Mouse (Mus musculus): ENCODE results near the gene Cib1.

The Cib1 gene

DNA sequence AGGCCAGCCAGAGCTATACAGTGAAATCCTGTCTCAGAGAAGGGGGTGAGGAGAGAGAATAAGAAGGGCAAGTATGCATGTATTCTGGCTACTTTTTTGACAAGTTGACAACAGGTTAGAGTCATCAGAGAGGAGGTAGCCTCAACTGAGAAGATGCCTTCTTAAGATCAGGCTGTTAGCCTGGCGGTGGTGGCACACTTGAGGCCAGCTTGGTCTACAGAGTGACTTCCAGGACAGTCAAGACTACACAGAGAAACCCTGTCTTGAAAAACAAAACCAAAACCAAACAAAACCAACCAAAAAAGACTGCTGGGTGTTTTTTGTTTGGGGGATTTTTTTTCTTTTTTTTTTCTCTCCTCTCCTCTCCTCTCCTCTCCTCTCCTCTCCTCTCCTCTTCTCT lies 49.1 kb downstream of the Cib1 start:
- Histone ChIP-seq H3K36me3 (ENCODE audit: insufficient read depth, low read length) (no peaks in the 10 kb centered on the region), H3K27me3 (ENCODE audit: insufficient read depth, low read length) (no peaks in the 10 kb centered on the region), H3K9me3 (ENCODE audit: low read length) (no peaks in the 10 kb centered on the region), H3K4me3 (replicated peaks; ENCODE audit: low read length) (no peak overlapping the region), H3K4me1 (replicated peaks; ENCODE audit: low read depth, low read length) (peaks cover 62% of the 10 kb centered on the region)
- TF ChIP-seq POU5F1 (IDR thresholded peaks at IDR 0.05; ENCODE audit: borderline replicate concordance, low read length): no peak
- no peak for TF ChIP-seq CTCF (conservative IDR thresholded peaks at IDR 0.05; ENCODE audit: low read length)
- TF ChIP-seq NANOG (IDR thresholded peaks at IDR 0.05; ENCODE audit: borderline replicate concordance, low read length): no peak

DNA sequence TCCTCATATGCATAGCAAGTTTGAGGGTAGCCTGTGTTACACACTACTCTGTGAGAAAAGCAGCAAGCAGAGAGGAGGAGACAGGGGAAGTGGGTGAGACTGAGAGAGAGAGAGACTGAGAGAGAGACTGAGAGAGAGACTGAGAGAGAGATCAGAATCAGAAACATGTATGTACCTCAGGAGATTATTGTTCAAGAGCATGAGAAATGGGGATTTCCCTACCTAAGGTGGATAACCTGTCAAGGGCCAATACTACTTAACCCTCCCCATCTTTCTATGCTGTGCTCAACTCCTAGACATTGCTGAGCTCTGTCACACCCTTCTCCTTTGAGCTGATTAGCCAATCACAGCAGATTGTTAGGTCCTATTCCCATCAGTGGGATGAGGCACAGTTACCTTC lies 50.5 kb downstream of the Cib1 start:
- Histone ChIP-seq H3K4me1 (replicated peaks; ENCODE audit: low read depth, low read length) (peaks cover 54% of the 10 kb centered on the region), H3K9me3 (ENCODE audit: low read length) (no peaks in the 10 kb centered on the region), H3K36me3 (ENCODE audit: insufficient read depth, low read length) (no peaks in the 10 kb centered on the region), H3K27me3 (ENCODE audit: insufficient read depth, low read length) (no peaks in the 10 kb centered on the region), H3K4me3 (replicated peaks; ENCODE audit: low read length) (no peak overlapping the region)
- TF ChIP-seq NANOG (IDR thresholded peaks at IDR 0.05; ENCODE audit: borderline replicate concordance, low read length) (no peak), POU5F1 (IDR thresholded peaks at IDR 0.05; ENCODE audit: borderline replicate concordance, low read length) (no peak), CTCF (conservative IDR thresholded peaks at IDR 0.05; ENCODE audit: low read length) (no peak)

DNA sequence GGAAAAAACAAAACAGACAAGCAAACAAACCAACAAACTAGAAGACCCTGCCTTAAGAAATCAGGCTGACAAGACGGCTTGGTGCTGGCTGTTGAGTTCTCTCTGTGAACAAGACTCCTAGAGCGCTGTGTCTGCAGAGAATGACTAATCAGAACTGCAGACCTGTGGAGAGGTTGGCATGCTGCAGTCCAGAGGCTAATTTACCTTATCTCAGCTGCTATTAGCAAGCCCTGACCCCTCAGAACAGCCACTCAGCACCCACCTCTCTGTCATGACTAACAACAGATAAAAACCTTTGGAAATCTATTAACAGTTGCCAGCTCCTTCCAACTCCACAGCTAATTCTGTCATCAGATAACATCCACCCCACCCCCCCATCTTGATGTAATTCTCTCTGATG lies 51.5 kb downstream of the Cib1 start:
- no peak for TF ChIP-seq NANOG (IDR thresholded peaks at IDR 0.05; ENCODE audit: borderline replicate concordance, low read length)
- no peak for TF ChIP-seq CTCF (conservative IDR thresholded peaks at IDR 0.05; ENCODE audit: low read length)
- TF ChIP-seq POU5F1 (IDR thresholded peaks at IDR 0.05; ENCODE audit: borderline replicate concordance, low read length): no peak
- Histone ChIP-seq H3K4me1 (replicated peaks; ENCODE audit: low read depth, low read length) (peaks cover 49% of the 10 kb centered on the region), H3K27me3 (ENCODE audit: insufficient read depth, low read length) (no peaks in the 10 kb centered on the region), H3K9me3 (ENCODE audit: low read length) (no peaks in the 10 kb centered on the region), H3K4me3 (replicated peaks; ENCODE audit: low read length) (no peak overlapping the region), H3K36me3 (ENCODE audit: insufficient read depth, low read length) (no peaks in the 10 kb centered on the region)

DNA sequence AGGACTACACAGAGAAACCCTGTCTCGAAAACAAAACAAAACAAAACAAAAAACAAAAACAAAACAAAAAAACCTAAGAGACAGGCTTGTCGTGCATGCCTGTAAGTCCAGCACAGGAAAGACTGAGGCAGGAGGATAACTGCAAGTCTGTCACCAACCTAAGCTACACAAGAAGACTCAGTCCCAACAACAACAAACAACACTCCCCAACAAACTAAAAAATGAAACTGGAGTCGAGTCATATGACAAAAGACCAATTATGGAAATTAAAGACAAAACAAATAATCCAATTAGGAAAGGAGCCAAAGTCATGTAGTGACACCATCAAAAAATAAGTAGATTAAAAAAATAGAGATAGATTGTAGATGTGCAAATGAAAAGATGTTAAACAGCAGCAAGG lies 52.4 kb downstream of the Cib1 start:
- TF ChIP-seq NANOG (IDR thresholded peaks at IDR 0.05; ENCODE audit: borderline replicate concordance, low read length): no peak
- no peak for TF ChIP-seq CTCF (conservative IDR thresholded peaks at IDR 0.05; ENCODE audit: low read length)
- no peak for TF ChIP-seq POU5F1 (IDR thresholded peaks at IDR 0.05; ENCODE audit: borderline replicate concordance, low read length)
- peaks cover 3% of the 10 kb centered on the region; the same call in 1 of the 2 replicates for H3K27me3 ChIP-seq (ENCODE audit: insufficient read depth, low read length)
- H3K4me3 ChIP-seq (replicated peaks; ENCODE audit: low read length): no peak overlapping the region
- H3K9me3 ChIP-seq (ENCODE audit: low read length): no peaks in the 10 kb centered on the region
- no peaks in the 10 kb centered on the region for H3K36me3 ChIP-seq (ENCODE audit: insufficient read depth, low read length)
- H3K4me1 ChIP-seq (replicated peaks; ENCODE audit: low read depth, low read length): peaks cover 45% of the 10 kb centered on the region

DNA sequence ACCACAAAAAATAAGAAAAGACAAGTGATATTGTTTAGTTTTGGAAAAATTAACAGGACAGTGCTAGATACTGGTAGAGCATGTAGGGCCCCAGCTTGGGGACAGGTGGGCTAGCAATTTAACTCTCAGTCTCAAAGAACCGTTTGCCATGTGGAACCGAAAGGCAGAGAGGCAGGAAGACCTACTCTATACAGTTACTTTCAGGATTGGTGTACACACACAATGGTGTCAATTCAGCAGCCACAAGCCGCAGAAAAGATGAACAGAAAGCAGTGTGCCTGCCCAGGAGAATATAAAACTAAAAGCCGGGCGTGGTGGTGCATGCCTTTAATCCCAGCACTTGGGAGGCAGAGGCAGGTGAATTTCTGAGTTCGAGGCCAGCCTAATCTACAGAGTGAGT lies 52.8 kb downstream of the Cib1 start:
- no peak for TF ChIP-seq CTCF (conservative IDR thresholded peaks at IDR 0.05; ENCODE audit: low read length)
- no peak for TF ChIP-seq POU5F1 (IDR thresholded peaks at IDR 0.05; ENCODE audit: borderline replicate concordance, low read length)
- no peak for TF ChIP-seq NANOG (IDR thresholded peaks at IDR 0.05; ENCODE audit: borderline replicate concordance, low read length)
- Histone ChIP-seq H3K4me1 (replicated peaks; ENCODE audit: low read depth, low read length) (peaks cover 40% of the 10 kb centered on the region), H3K27me3 (ENCODE audit: insufficient read depth, low read length) (peaks cover 7% of the 10 kb centered on the region), H3K36me3 (ENCODE audit: insufficient read depth, low read length) (no peaks in the 10 kb centered on the region), H3K4me3 (replicated peaks; ENCODE audit: low read length) (no peak overlapping the region), H3K9me3 (ENCODE audit: low read length) (no peaks in the 10 kb centered on the region)

DNA sequence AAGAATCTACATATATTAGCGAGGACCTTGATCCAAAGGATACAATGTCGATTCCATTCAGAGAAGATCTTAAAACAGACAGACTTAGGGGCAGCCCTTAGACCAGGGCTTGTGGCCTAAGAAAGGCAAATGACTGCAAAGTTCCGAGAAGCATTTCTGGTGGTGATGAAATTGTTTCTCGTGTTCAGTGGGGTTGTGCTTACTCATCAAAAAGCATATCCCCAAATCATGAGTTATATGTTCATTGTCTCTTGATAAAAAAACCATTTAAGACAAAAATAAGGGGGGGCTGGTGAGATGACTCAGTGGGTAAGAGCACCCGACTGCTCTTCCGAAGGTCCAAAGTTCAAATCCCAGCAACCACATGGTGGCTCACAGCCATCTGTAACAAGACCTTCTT lies 53.3 kb downstream of the Cib1 start:
- Histone ChIP-seq H3K9me3 (ENCODE audit: low read length) (no peaks in the 10 kb centered on the region), H3K4me3 (replicated peaks; ENCODE audit: low read length) (no peak overlapping the region), H3K36me3 (ENCODE audit: insufficient read depth, low read length) (no peaks in the 10 kb centered on the region), H3K27me3 (ENCODE audit: insufficient read depth, low read length) (peaks cover 8% of the 10 kb centered on the region), H3K4me1 (replicated peaks; ENCODE audit: low read depth, low read length) (peaks cover 36% of the 10 kb centered on the region)
- TF ChIP-seq POU5F1 (IDR thresholded peaks at IDR 0.05; ENCODE audit: borderline replicate concordance, low read length): no peak
- TF ChIP-seq NANOG (IDR thresholded peaks at IDR 0.05; ENCODE audit: borderline replicate concordance, low read length): no peak
- no peak for TF ChIP-seq CTCF (conservative IDR thresholded peaks at IDR 0.05; ENCODE audit: low read length)

DNA sequence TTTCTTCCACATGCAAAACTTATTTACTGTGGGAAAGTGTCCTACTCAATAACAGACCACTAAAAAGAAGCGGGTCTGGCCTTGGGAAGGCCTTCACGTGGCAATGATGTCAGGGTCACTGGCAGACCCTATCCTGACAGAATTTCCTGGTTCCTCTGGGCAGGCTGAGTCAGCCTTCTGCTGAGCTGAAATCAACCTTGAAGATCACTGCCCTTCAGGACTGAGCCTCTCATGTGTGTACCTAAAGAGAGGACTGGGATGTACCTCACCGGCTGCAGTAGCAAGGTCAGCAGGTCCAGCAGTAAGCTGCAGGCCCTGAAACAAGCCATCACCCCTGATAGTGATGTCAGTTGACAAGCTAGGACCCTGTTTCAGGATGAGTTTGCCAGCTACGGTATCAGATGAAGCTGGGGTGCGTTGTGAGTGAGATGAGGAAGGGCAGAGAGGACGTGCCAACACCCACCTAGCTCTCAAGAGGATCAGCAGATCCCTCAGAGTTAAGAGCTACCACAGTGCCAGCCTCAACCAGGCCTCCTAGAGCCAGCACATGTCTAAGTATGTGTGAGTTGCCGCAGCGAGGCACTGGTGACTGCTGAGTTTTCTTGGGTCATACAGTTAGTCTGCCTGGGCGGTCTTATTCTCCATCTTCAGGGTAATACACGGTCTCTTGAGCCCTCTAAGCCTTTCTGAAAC lies 54.4 kb downstream of the Cib1 start:
- Histone ChIP-seq H3K4me3 (replicated peaks; ENCODE audit: low read length) (no peak overlapping the region), H3K27me3 (ENCODE audit: insufficient read depth, low read length) (peaks cover 8% of the 10 kb centered on the region), H3K9me3 (ENCODE audit: low read length) (no peaks in the 10 kb centered on the region), H3K4me1 (replicated peaks; ENCODE audit: low read depth, low read length) (peaks cover 28% of the 10 kb centered on the region), H3K36me3 (ENCODE audit: insufficient read depth, low read length) (no peaks in the 10 kb centered on the region)
- no peak for TF ChIP-seq NANOG (IDR thresholded peaks at IDR 0.05; ENCODE audit: borderline replicate concordance, low read length)
- TF ChIP-seq POU5F1 (IDR thresholded peaks at IDR 0.05; ENCODE audit: borderline replicate concordance, low read length): no peak
- no peak for TF ChIP-seq CTCF (conservative IDR thresholded peaks at IDR 0.05; ENCODE audit: low read length)

DNA sequence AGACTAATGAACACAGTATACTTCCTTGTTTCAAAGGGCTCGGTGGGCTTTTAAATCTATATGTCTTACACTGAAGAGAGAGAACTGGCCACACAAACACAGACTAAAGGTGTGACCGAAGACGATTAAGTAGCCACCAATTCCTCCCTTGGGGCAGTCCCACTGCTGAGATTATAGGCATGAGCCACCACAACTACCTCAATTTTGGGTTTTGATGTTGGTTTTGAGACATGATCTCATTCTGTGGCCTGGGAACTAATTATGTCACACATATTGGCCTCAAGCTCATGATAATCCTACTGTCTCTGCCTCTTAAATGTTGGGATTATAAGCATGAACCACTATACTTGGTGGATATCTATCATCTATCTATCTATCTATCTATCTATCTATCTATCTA lies 55.2 kb downstream of the Cib1 start:
- Histone ChIP-seq H3K27me3 (ENCODE audit: insufficient read depth, low read length) (peaks cover 8% of the 10 kb centered on the region), H3K9me3 (ENCODE audit: low read length) (no peaks in the 10 kb centered on the region), H3K36me3 (ENCODE audit: insufficient read depth, low read length) (no peaks in the 10 kb centered on the region), H3K4me1 (replicated peaks; ENCODE audit: low read depth, low read length) (peaks cover 28% of the 10 kb centered on the region), H3K4me3 (replicated peaks; ENCODE audit: low read length) (no peak overlapping the region)
- no peak for TF ChIP-seq POU5F1 (IDR thresholded peaks at IDR 0.05; ENCODE audit: borderline replicate concordance, low read length)
- TF ChIP-seq NANOG (IDR thresholded peaks at IDR 0.05; ENCODE audit: borderline replicate concordance, low read length): no peak
- no peak for TF ChIP-seq CTCF (conservative IDR thresholded peaks at IDR 0.05; ENCODE audit: low read length)
